Mouse (Mus musculus) 3134 (cell line): Measurements from ENCODE around the gene Ppp3cb.
A peak's percentile ranks its signal among the peaks of the same experiment; 100 is the strongest.

Experiments
- DNase-seq: peaks from one replicate; pipeline ENCODE4 v3.0.0-alpha.2; 2011; ENCODE audit warnings: low spot score; ENCODE audit not compliant: insufficient read length; ENCODE audit errors: extremely low read depth

Gene Ppp3cb

DNA sequence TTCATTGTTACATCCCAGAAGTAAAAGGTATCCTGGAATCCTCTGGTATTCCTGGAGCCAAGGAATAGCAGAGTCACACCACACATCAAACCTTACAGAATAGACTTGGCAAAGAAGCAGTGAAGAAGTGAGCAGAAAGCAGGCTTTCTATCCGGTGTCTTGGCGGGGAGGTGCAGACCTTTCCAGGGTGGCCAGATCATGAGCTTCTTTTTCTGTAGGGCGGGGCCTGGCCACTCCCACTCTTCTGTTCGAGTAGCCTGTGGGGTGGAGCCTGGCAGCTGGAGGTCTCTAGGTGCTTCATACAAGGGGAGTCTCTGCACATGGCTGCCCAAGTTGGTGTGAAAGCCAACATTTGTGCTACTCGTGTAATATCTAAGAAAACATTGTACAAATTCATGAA, 65.2 kb downstream of the Ppp3cb start:
- DNase-seq = no peak

DNA sequence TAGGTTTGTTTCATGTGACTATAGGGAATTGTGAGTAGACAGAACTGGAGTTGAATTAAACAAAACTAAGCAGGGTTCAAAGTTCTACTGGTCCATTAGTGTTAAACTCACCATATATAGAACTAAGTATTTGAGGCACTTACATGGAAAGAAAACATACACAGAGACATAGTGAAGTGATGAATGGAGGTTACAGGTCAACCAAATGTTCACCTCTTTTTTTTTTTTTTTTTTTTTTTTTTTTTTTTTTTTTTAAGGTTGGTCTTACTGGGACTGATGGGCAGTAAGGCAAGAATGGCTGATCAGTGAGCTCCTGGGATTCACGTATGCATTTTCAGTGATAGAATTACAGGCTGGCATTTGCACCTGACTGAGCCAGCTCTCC, 66.2 kb downstream of the Ppp3cb start:
- no peak for DNase-seq

DNA sequence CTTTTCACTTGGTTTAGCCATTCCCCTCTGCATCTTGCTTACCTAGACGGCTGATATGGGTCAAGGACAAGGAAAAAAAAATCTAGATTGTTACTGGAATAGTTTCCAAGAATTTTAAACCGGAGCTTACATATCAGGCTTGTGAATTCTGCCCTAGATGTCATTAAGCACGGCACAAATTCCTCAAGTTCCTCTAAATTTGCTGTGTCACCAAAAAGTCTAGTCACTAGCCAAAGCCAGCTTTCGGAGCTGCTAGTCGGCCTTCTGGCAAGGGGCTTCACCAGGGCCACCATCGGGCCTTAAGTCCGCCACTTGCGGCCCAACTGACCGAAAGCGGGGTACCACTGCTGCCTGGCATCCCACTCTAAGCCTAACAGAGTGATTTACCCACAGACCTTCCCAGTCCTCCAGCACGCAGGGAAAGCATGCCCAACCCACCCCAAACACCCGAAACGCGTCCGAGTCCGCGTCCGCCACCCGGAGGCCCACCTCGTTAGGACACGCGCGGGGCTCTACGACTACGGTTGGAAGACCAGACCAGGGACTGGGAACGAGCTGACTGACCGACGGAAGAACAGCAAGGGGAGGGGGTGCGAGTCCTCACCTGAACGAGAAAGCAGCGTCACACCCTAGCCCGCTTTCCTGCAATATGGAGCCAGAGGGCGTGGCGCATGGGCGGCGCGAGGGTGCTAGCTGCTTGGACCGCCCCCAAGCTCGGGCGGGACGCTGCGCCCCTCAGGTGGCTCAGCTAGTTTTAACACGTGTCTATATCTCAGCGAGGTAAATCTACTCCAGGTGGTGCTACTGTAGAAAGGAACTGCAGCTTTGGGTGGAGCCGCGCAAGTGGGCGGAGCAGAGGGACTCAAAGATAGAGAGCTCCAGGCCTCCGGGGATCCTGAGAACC, 66.8 kb downstream of the Ppp3cb start, which contains the start of gene Anxa7:
TSS of gene Anxa7 (minus strand) at position 843 of the 904 bp plus-strand sequence.
- DNase-seq = peak; percentile 81

DNA sequence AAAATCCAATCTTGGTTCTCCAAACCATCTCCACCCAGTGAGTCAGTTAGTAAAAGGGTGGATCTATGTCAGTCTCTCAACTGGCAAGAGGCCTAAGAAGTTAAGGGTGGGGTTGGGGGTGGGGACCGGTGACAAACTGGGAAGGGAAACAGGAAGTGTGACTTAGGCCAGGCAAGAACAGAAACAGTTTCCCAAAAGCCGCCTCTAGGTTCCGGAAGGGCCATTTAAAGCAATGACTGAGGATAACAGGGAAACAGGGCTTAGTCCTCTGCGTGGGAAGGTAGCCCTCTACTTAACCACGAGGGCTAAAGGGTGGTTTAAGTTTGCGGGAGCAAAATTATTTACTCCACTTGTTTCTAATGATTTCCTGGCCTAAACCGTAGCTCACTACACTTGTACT, 67.6 kb downstream of the Ppp3cb start:
- peak; percentile 78 for DNase-seq

DNA sequence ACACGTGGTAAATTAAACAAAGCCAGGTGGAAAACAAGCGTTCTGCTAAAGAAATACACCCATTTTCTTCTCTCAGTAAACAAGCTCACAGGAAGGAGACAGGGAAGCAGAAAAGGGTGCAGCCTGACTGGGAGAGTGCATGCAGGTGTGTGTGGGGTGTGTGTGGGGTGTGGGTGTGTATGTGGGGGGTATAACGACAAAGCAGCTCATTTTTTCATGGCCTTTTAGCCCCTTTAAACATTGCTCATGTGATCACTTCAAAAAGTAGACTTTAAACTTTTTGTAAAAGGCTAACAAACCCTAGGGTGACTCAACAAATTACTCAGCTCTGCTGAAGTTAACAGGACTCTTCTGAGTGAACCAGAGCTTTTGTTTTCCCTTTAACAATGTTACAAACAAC, 68.0 kb downstream of the Ppp3cb start:
- DNase-seq = peak; percentile 21

DNA sequence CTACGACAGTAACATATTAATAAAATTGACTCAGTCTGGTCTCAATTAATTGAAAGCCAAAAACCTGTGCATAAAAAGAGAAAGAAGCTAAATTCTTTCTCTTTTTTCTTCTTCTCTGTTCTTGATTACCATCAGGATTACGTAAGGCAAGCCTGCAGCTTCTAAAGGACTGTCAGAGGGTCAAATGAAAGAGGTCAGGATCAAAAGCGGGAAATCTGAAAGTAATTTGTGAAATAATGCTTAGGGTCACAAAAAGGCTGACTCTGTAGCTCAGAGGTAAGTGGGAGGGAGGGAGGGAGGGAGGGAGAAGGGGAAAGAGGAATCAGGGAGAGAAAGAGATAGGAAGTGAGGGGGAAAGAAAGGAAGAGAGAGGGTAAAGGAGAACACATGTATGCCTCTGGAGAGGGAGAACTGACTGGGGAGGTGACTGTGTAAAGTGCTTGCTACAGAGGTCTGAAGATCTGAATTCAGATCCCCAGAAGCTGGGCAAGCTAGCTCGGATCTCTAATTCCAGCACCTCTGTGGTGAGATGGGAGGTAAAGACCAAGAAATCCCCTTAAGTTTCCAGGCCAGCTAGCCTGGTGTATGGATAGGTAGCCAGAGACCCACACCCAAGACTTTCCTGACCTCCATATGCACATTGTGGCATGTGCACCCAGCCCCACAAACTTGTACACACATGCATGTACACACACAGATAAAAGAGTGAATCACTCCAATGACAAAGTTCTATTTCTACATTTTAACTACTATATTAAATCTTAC, 68.9 kb downstream of the Ppp3cb start:
- no peak for DNase-seq

DNA sequence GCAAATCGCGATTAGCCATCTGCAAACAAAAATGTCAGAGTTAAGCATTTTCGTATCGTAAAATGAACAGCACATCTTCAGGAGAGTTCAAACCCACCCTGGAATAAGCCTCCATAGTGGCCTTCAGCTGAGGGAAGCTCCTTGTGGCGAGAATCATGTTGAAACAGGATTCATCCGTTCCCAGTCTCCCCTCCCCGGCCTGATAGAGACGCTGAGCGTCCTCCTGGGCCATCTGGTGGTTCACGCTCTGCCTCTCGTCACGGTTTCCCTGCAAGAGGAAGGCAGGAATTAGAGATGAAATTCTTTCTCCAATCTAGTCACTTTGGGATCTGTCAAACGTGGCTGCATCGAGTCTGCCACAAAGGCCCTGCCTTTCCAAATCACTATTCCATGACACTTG, 86.2 kb downstream of the Ppp3cb start:
- DNase-seq = no peak

DNA sequence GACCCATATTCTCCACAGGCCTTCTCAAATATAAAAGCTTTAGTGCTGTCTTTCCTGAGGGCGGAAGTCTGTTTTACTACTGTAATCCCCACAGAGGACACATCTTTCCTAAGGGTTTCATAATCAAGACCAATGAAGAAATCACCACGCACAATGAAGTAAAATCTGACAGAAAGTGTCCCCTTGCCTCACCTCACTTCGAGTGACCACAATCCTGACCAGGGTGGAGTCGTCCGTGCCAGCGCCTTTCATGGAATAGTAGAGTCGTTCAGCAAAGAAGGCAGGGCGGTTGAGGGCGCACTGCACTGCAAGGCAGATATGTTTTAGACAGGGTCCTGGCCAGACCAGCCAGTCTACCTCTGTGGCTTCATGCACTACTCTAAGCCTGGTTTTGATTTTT, 88.0 kb downstream of the Ppp3cb start:
- DNase-seq = no peak

DNA sequence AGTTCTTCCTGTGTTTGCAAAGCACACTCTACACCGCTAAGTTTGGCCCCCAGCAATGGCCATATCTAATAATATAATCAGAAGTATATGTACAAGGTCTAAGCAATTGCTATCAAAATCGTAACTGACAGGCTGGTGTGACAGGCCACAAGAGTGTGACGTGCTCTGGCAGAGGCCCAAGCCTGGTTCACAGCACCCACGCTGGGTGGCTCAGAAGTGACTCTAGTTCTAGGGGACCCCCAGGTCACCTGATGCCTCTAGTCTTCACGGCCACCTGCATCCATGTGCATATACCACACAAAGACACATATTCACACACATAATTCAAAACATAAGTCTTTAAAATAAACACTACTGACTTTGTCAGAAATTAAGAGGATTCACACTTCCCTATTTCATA, 93.4 kb downstream of the Ppp3cb start:
- DNase-seq = no peak

DNA sequence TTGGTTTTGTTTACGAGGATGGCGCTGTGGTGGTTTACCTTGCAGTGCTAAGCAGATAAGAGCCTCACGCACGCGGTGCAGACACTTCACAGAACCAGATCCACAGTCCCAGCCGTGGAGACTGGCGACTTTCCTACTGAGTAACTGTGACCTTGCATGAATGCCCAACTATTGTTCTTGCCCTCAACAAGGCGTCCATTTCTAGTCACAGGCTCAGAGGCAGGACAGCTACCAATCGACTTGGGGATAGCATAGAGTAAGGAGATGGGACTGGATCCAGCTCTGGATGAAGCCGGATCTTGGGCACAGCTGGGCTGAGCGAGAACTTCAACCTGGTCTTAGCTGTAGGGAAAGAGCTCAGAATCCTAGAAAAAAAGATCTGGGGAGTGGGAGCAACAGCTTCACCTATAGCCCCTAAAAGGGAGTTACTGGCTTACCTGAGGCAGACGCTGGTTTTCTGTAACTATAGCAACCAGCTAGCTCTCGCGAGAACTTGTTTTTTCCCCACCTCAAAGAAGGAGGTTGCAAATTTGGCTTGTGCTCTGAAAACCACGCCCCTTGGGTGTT, 94.5 kb downstream of the Ppp3cb start, which contains the start of gene Cfap70:
TSS of gene Cfap70 (minus strand) at position 462 of the 567 bp plus-strand sequence.
- no peak for DNase-seq

DNA sequence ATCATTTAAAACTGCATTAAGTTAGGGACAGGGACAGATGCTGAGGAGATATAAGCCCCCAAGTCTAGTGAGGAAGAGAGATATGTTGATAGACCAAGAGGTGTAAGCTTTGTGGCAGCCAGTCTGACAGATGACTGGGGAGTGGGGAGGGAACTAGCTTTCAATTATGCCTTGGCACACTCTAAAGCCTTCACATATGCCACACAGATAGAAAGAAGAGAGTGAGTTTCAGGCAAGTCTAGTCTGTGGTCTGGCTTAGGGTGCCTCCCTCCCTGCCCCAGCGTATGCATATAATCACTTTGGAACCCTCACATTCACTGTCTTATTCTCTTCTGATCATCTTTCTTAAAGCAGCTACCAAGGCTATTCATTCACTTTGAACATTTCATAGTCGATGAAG, 95.1 kb downstream of the Ppp3cb start:
- DNase-seq = no peak
